Mouse (Mus musculus) testis, postnatal 10 days (tissue): Measurements from ENCODE around the gene Plgrkt.

Source experiments
- DNase-seq: peaks from one replicate; pipeline ENCODE4 v3.0.0; 2021; ENCODE audit warnings: low spot score

Plgrkt gene

GRCm38 (mm10) chr19:29379839-29380603 lies 12.8 kb upstream of the Plgrkt start:
- no peak for DNase-seq

- DNase-seq, result no peak
Measured at GRCm38 (mm10) chr19:29376382-29376781, 9.2 kb upstream of the Plgrkt start.

GRCm38 (mm10) chr19:29374947-29375346 lies 7.8 kb upstream of the Plgrkt start:
- DNase-seq, result no peak

GRCm38 (mm10) chr19:29373438-29373837 lies 6.2 kb upstream of the Plgrkt start:
- DNase-seq, result no peak

- DNase-seq, result no peak
Measured at GRCm38 (mm10) chr19:29372621-29373020, 5.4 kb upstream of the Plgrkt start.

- no peak for DNase-seq
Measured at GRCm38 (mm10) chr19:29372138-29372537, 4.9 kb upstream of the Plgrkt start.

GRCm38 (mm10) chr19:29371284-29372081 lies 4.3 kb upstream of the Plgrkt start:
- no peak for DNase-seq

- no peak for DNase-seq
Measured at GRCm38 (mm10) chr19:29370545-29371283, 3.5 kb upstream of the Plgrkt start.

GRCm38 (mm10) chr19:29370112-29370511 lies 2.9 kb upstream of the Plgrkt start:
- DNase-seq, result no peak

- no peak for DNase-seq
Measured at GRCm38 (mm10) chr19:29368671-29369309, 1.6 kb upstream of the Plgrkt start.

GRCm38 (mm10) chr19:29368041-29368440 lies 851 bp upstream of the Plgrkt start:
- no peak for DNase-seq

GRCm38 (mm10) chr19:29366226-29366968 lies 793 bp downstream of the Plgrkt start:
- DNase-seq, result no peak

GRCm38 (mm10) chr19:29365105-29365504 lies 2.1 kb downstream of the Plgrkt start:
- no peak for DNase-seq

- no peak for DNase-seq
Measured at GRCm38 (mm10) chr19:29364076-29364475, 3.1 kb downstream of the Plgrkt start.

- no peak for DNase-seq
Measured at GRCm38 (mm10) chr19:29363557-29363956, 3.6 kb downstream of the Plgrkt start.

- DNase-seq, result no peak
Measured at GRCm38 (mm10) chr19:29362173-29362930, 4.8 kb downstream of the Plgrkt start.

GRCm38 (mm10) chr19:29361468-29362130 lies 5.6 kb downstream of the Plgrkt start:
- DNase-seq, result peak; percentile 89

GRCm38 (mm10) chr19:29360251-29360650 lies 6.9 kb downstream of the Plgrkt start:
- DNase-seq, result no peak

- no peak for DNase-seq
Measured at GRCm38 (mm10) chr19:29356281-29356680, 10.9 kb downstream of the Plgrkt start.
